Mouse (Mus musculus) heart, adult 2 months (tissue): ENCODE data around the gene Gm20547.
A peak's percentile ranks its signal among the peaks of the same experiment; 100 is the strongest.

Experiments used
- CTCF ChIP-seq: fragments of 200-600 bp; IDR thresholded peaks from 2 replicates; pipeline ENCODE4 v1.8.1; 2022; ENCODE audit warnings: antibody characterized with exemption, mild to moderate bottlenecking, moderate library complexity
- EP300 ChIP-seq: fragments of 200-500 bp; IDR thresholded peaks from 2 replicates; pipeline ENCODE4 v1.6.1; 2011; ENCODE audit warnings: low read depth, low read length, control low read depth; ENCODE audit not compliant: insufficient read depth
- POLR2A ChIP-seq: fragments of 200-500 bp; IDR thresholded peaks from 2 replicates; pipeline ENCODE4 v1.6.1; 2011; ENCODE audit warnings: mild to moderate bottlenecking, low read depth, low read length, control low read depth; ENCODE audit not compliant: insufficient read depth

GRCm38 (mm10) chr17:34849722-34850516 is 31.9 kb downstream of the Gm20547 start, which contains the start of the genes Skiv2l and Nelfe:
- TF ChIP-seq POLR2A (peak; percentile 12; the same call in 1 of the 2 replicates), CTCF (peak; percentile 53), EP300 (no peak)
